Mouse (Mus musculus): ENCODE measurements around the gene Aldh16a1. TPM values are rescaled to one million over a fixed set of nuclear protein-coding genes. Genes with fewer than 3 reads are reported as not detected.

The Aldh16a1 gene
- polyA plus RNA-seq, 1 experiment, result 106 TPM

GRCm38 (mm10) chr7:45125144-45125600, 29.2 kb downstream of the Aldh16a1 start:
- Histone ChIP-seq H3K27ac (ENCODE audit: insufficient read depth, low read depth, low read length) (no peak overlapping the region), H3K4me1 (ENCODE audit: control insufficient read depth, insufficient read depth, low read length) (peaks cover 23% of the 10 kb centered on the region), H3K4me3 (ENCODE audit: insufficient read depth, low read depth, low read length) (no peak overlapping the region), H3K36me3 (ENCODE audit: control insufficient read depth, insufficient read depth, low read length) (peaks cover 14% of the 10 kb centered on the region; the same call in 1 of the 2 replicates), H3K27me3 (replicated peaks; ENCODE audit: control insufficient read depth, insufficient read depth, low read length) (no peaks in the 10 kb centered on the region)
- 45% methylated on average over 7 of the region's 7 CpGs for WGBS
- TF ChIP-seq CTCF (conservative IDR thresholded peaks at IDR 0.05; ENCODE audit: insufficient read depth, insufficient read length, low read depth, low read length) (no peak), POLR2A (IDR thresholded peaks at IDR 0.05; ENCODE audit: low read depth, low read length) (no peak)
- DNase-seq, result no peak

GRCm38 (mm10) chr7:45124224-45125143, 29.9 kb downstream of the Aldh16a1 start, which contains the start of gene Rps11:
Gene Rps11 (minus strand): TSS chr7:45124439.
- WGBS, result 2% methylated on average over 59 of the region's 59 CpGs
- H3K4me1 ChIP-seq (ENCODE audit: control insufficient read depth, insufficient read depth, low read length), result peaks cover 20% of the 10 kb centered on the region
- peak; percentile 100 for DNase-seq
- H3K4me3 ChIP-seq (ENCODE audit: insufficient read depth, low read depth, low read length), result peak within 1 kb of the TSS; percentile 91
- peak within 1 kb of the TSS; percentile 92 for H3K27ac ChIP-seq (ENCODE audit: insufficient read depth, low read depth, low read length)
- H3K27me3 ChIP-seq (replicated peaks; ENCODE audit: control insufficient read depth, insufficient read depth, low read length), result no peaks in the 10 kb centered on the region
- peak; percentile 66 for TF ChIP-seq POLR2A (IDR thresholded peaks at IDR 0.05; ENCODE audit: low read depth, low read length)
- TF ChIP-seq CTCF (conservative IDR thresholded peaks at IDR 0.05; ENCODE audit: insufficient read depth, insufficient read length, low read depth, low read length), result 0 out of 2 replicates have a peak, but pooled peaks have one; percentile 2
- H3K36me3 ChIP-seq (ENCODE audit: control insufficient read depth, insufficient read depth, low read length), result peaks cover 14% of the 10 kb centered on the region; the same call in 1 of the 2 replicates

GRCm38 (mm10) chr7:45123186-45123570, 31.2 kb downstream of the Aldh16a1 start:
- peak overlapping the region; percentile 91 for H3K4me3 ChIP-seq (ENCODE audit: insufficient read depth, low read depth, low read length)
- peaks cover 14% of the 10 kb centered on the region; the same call in 1 of the 2 replicates for H3K36me3 ChIP-seq (ENCODE audit: control insufficient read depth, insufficient read depth, low read length)
- H3K27me3 ChIP-seq (replicated peaks; ENCODE audit: control insufficient read depth, insufficient read depth, low read length), result no peaks in the 10 kb centered on the region
- no peak for TF ChIP-seq CTCF (conservative IDR thresholded peaks at IDR 0.05; ENCODE audit: insufficient read depth, insufficient read length, low read depth, low read length)
- no peak for TF ChIP-seq POLR2A (IDR thresholded peaks at IDR 0.05; ENCODE audit: low read depth, low read length)
- no peak for DNase-seq
- WGBS, result 10% methylated on average over 12 of the region's 12 CpGs
- H3K27ac ChIP-seq (ENCODE audit: insufficient read depth, low read depth, low read length), result 0 out of 2 replicates have a peak overlapping the region, but pooled peaks have one; percentile 92
- peaks cover 18% of the 10 kb centered on the region for H3K4me1 ChIP-seq (ENCODE audit: control insufficient read depth, insufficient read depth, low read length)

GRCm38 (mm10) chr7:45122561-45123185, 31.7 kb downstream of the Aldh16a1 start:
- H3K4me1 ChIP-seq (ENCODE audit: control insufficient read depth, insufficient read depth, low read length), result peaks cover 18% of the 10 kb centered on the region
- H3K4me3 ChIP-seq (ENCODE audit: insufficient read depth, low read depth, low read length), result peak overlapping the region; percentile 91
- no peaks in the 10 kb centered on the region for H3K27me3 ChIP-seq (replicated peaks; ENCODE audit: control insufficient read depth, insufficient read depth, low read length)
- H3K36me3 ChIP-seq (ENCODE audit: control insufficient read depth, insufficient read depth, low read length), result peaks cover 14% of the 10 kb centered on the region; the same call in 1 of the 2 replicates
- no peak for TF ChIP-seq POLR2A (IDR thresholded peaks at IDR 0.05; ENCODE audit: low read depth, low read length)
- TF ChIP-seq CTCF (conservative IDR thresholded peaks at IDR 0.05; ENCODE audit: insufficient read depth, insufficient read length, low read depth, low read length), result no peak
- WGBS, result 72% methylated on average over 15 of the region's 15 CpGs
- DNase-seq, result no peak
- H3K27ac ChIP-seq (ENCODE audit: insufficient read depth, low read depth, low read length), result no peak overlapping the region

GRCm38 (mm10) chr7:45121966-45122365, 32.4 kb downstream of the Aldh16a1 start:
- Histone ChIP-seq H3K36me3 (ENCODE audit: control insufficient read depth, insufficient read depth, low read length) (peaks cover 12% of the 10 kb centered on the region; the same call in 1 of the 2 replicates), H3K4me3 (ENCODE audit: insufficient read depth, low read depth, low read length) (peak overlapping the region; percentile 12; the same call in 1 of the 2 replicates), H3K27me3 (replicated peaks; ENCODE audit: control insufficient read depth, insufficient read depth, low read length) (no peaks in the 10 kb centered on the region), H3K27ac (ENCODE audit: insufficient read depth, low read depth, low read length) (peak overlapping the region; percentile 40; the same call in 1 of the 2 replicates), H3K4me1 (ENCODE audit: control insufficient read depth, insufficient read depth, low read length) (peaks cover 13% of the 10 kb centered on the region)
- no peak for TF ChIP-seq CTCF (conservative IDR thresholded peaks at IDR 0.05; ENCODE audit: insufficient read depth, insufficient read length, low read depth, low read length)
- TF ChIP-seq POLR2A (IDR thresholded peaks at IDR 0.05; ENCODE audit: low read depth, low read length), result no peak
- no peak for DNase-seq

- peaks cover 11% of the 10 kb centered on the region for H3K4me1 ChIP-seq (ENCODE audit: control insufficient read depth, insufficient read depth, low read length)
- H3K27ac ChIP-seq (ENCODE audit: insufficient read depth, low read depth, low read length), result peak overlapping the region; percentile 40; the same call in 1 of the 2 replicates
- TF ChIP-seq POLR2A (IDR thresholded peaks at IDR 0.05; ENCODE audit: low read depth, low read length) (peak; percentile 7), CTCF (conservative IDR thresholded peaks at IDR 0.05; ENCODE audit: insufficient read depth, insufficient read length, low read depth, low read length) (no peak)
- peak; percentile 81 for DNase-seq
- peaks cover 9% of the 10 kb centered on the region; the same call in 1 of the 2 replicates for H3K36me3 ChIP-seq (ENCODE audit: control insufficient read depth, insufficient read depth, low read length)
- H3K4me3 ChIP-seq (ENCODE audit: insufficient read depth, low read depth, low read length), result peak overlapping the region; percentile 12; the same call in 1 of the 2 replicates
- WGBS, result 43% methylated on average over 8 of the region's 8 CpGs
- no peaks in the 10 kb centered on the region for H3K27me3 ChIP-seq (replicated peaks; ENCODE audit: control insufficient read depth, insufficient read depth, low read length)
Measured at GRCm38 (mm10) chr7:45121404-45121803, 33.0 kb downstream of the Aldh16a1 start.

All from kidney, adult 2 months (tissue).